Mouse (Mus musculus) kidney, adult 2 months (tissue): ENCODE measurements around the gene Ino80e.

Experiments
- CTCF ChIP-seq: fragments of 200-500 bp; conservative IDR thresholded peaks from 2 replicates; pipeline ENCODE4 v1.5.1; 2011; ENCODE audit warnings: low read depth, mild to moderate bottlenecking, control low read depth, low read length, moderate library complexity, mixed read lengths; ENCODE audit not compliant: insufficient read depth, insufficient read length
- POLR2A ChIP-seq: fragments of 200-500 bp; IDR thresholded peaks from one replicate; pipeline ENCODE4 v1.6.1; 2011; ENCODE audit warnings: low read depth, low read length, control low read depth

- TF ChIP-seq CTCF (no peak), POLR2A (no peak)
Observed at GRCm38 (mm10) chr7:126887281-126887680, 25.1 kb upstream of the Ino80e start.
